Mouse (Mus musculus) testis, adult 2 months (tissue): ENCODE measurements around the gene Otx1. TPM values are rescaled to one million over a fixed set of nuclear protein-coding genes. Genes with fewer than 3 reads are reported as not detected.

ENCODE experiments used
- H3K27ac ChIP-seq: fragments of 200-500 bp; 2 replicates; pipeline ENCODE4 v1.5.1; 2012; ENCODE audit warnings: low read depth, low read length; ENCODE audit not compliant: control insufficient read depth, insufficient read depth
- H3K27me3 ChIP-seq: fragments of 200-500 bp; 2 replicates; pipeline ENCODE4 v1.6.1; 2012; ENCODE audit warnings: mild to moderate bottlenecking, low read length, moderate library complexity; ENCODE audit not compliant: control insufficient read depth, insufficient read depth
- H3K36me3 ChIP-seq: fragments of 200-500 bp; 2 replicates; pipeline ENCODE4 v1.6.1; 2012; ENCODE audit warnings: mild to moderate bottlenecking, low read length; ENCODE audit not compliant: control insufficient read depth, insufficient read depth
- H3K4me1 ChIP-seq: fragments of 200-500 bp; 2 replicates; pipeline ENCODE4 v1.6.1; 2012; ENCODE audit warnings: low read length; ENCODE audit not compliant: control insufficient read depth, insufficient read depth
- H3K4me3 ChIP-seq: fragments of 200-500 bp; 2 replicates; pipeline ENCODE4 v1.5.1; 2012; ENCODE audit warnings: low read depth, mild to moderate bottlenecking, low read length, moderate library complexity, mixed read lengths; ENCODE audit not compliant: control insufficient read depth
- CTCF ChIP-seq: fragments of 200-500 bp; IDR thresholded peaks from 2 replicates; pipeline ENCODE4 v1.5.1; 2012; ENCODE audit warnings: low read depth, mild to moderate bottlenecking, inconsistent platforms, low read length, moderate library complexity; ENCODE audit not compliant: control insufficient read depth, insufficient read depth, insufficient replicate concordance
- POLR2A ChIP-seq: fragments of 200-500 bp; IDR thresholded peaks from 2 replicates; pipeline ENCODE4 v1.6.1; 2012; ENCODE audit warnings: low read depth, mild to moderate bottlenecking, inconsistent platforms, low read length, moderate library complexity; ENCODE audit not compliant: control insufficient read depth
- polyA plus RNA-seq: library from polyadenylated mRNA; depleted of rRNA; stranded (reverse); fragments of >200 nt; gene quantifications from 2 replicates; pipeline ENCODE4 v1.2.3, GENCODE M21; 2012

Gene Otx1
- polyA plus RNA-seq, 1 experiment = 0.23 TPM

GRCm38 (mm10) chr11:21993597-21994376 is 8.9 kb downstream of the Otx1 start:
- Histone ChIP-seq H3K27ac (peak overlapping the region; percentile 92), H3K4me3 (peak overlapping the region; percentile 79), H3K36me3 (no peaks in the 10 kb centered on the region), H3K27me3 (peaks cover 5% of the 10 kb centered on the region; the same call in 1 of the 2 replicates), H3K4me1 (peaks cover 33% of the 10 kb centered on the region)
- no peak for TF ChIP-seq POLR2A
- no peak for TF ChIP-seq CTCF

- Histone ChIP-seq H3K4me1 (peaks cover 30% of the 10 kb centered on the region), H3K27me3 (peaks cover 5% of the 10 kb centered on the region; the same call in 1 of the 2 replicates), H3K36me3 (no peaks in the 10 kb centered on the region), H3K4me3 (peak overlapping the region; percentile 79), H3K27ac (peak overlapping the region; percentile 92)
- TF ChIP-seq POLR2A (no peak), CTCF (no peak)
These were observed 9.7 kb downstream of the Otx1 start for GRCm38 (mm10) chr11:21992761-21993596.

GRCm38 (mm10) chr11:21988398-21988946 is 14.2 kb downstream of the Otx1 start:
- Histone ChIP-seq H3K27ac (no peak overlapping the region), H3K4me3 (no peak overlapping the region), H3K36me3 (no peaks in the 10 kb centered on the region), H3K4me1 (peaks cover 9% of the 10 kb centered on the region), H3K27me3 (no peaks in the 10 kb centered on the region)
- TF ChIP-seq CTCF = no peak
- TF ChIP-seq POLR2A = no peak

- H3K4me1 ChIP-seq = no peaks in the 10 kb centered on the region
- H3K27me3 ChIP-seq = no peaks in the 10 kb centered on the region
- no peaks in the 10 kb centered on the region for H3K36me3 ChIP-seq
- H3K4me3 ChIP-seq = no peak overlapping the region
- H3K27ac ChIP-seq = no peak overlapping the region
- no peak for TF ChIP-seq POLR2A
- TF ChIP-seq CTCF = no peak
These were observed 17.6 kb downstream of the Otx1 start for GRCm38 (mm10) chr11:21985118-21985517.

- no peak overlapping the region for H3K27ac ChIP-seq
- no peaks in the 10 kb centered on the region for H3K27me3 ChIP-seq
- no peak overlapping the region for H3K4me3 ChIP-seq
- H3K36me3 ChIP-seq = no peaks in the 10 kb centered on the region
- TF ChIP-seq CTCF (peak; percentile 14; the same call in 1 of the 2 replicates), POLR2A (no peak)
- H3K4me1 ChIP-seq = no peaks in the 10 kb centered on the region
These were observed 28.6 kb downstream of the Otx1 start for GRCm38 (mm10) chr11:21974005-21974531.

- no peaks in the 10 kb centered on the region for H3K36me3 ChIP-seq
- H3K4me1 ChIP-seq = no peaks in the 10 kb centered on the region
- no peak overlapping the region for H3K4me3 ChIP-seq
- no peak overlapping the region for H3K27ac ChIP-seq
- no peaks in the 10 kb centered on the region for H3K27me3 ChIP-seq
- no peak for TF ChIP-seq POLR2A
- TF ChIP-seq CTCF = no peak
These were observed 29.1 kb downstream of the Otx1 start for GRCm38 (mm10) chr11:21973597-21973996.

GRCm38 (mm10) chr11:21968922-21969321 is 33.8 kb downstream of the Otx1 start:
- no peaks in the 10 kb centered on the region for H3K27me3 ChIP-seq
- TF ChIP-seq CTCF (no peak), POLR2A (no peak)
- no peak overlapping the region for H3K4me3 ChIP-seq
- H3K27ac ChIP-seq = no peak overlapping the region
- H3K4me1 ChIP-seq = no peaks in the 10 kb centered on the region
- H3K36me3 ChIP-seq = no peaks in the 10 kb centered on the region
